Mouse (Mus musculus) skeletal muscle tissue, adult 2 months (tissue): ENCODE results near the gene Prpf4b.
"Not testable (repeated sequence)": the region's sequence is repeated elsewhere in the genome, so short reads cannot be mapped to it uniquely, and the experiment has no call there.

Source experiments
- DNase-seq: peaks from one replicate; pipeline ENCODE4 v3.0.0-alpha.2; 2012; ENCODE audit warnings: low read depth, low spot score

The Prpf4b gene

GRCm38 (mm10) chr13:34875166-34875710, at the start of gene Prpf4b:
Gene Prpf4b, plus strand, starts transcription at chr13:34875302.
- peak; percentile 83 for DNase-seq

DNA sequence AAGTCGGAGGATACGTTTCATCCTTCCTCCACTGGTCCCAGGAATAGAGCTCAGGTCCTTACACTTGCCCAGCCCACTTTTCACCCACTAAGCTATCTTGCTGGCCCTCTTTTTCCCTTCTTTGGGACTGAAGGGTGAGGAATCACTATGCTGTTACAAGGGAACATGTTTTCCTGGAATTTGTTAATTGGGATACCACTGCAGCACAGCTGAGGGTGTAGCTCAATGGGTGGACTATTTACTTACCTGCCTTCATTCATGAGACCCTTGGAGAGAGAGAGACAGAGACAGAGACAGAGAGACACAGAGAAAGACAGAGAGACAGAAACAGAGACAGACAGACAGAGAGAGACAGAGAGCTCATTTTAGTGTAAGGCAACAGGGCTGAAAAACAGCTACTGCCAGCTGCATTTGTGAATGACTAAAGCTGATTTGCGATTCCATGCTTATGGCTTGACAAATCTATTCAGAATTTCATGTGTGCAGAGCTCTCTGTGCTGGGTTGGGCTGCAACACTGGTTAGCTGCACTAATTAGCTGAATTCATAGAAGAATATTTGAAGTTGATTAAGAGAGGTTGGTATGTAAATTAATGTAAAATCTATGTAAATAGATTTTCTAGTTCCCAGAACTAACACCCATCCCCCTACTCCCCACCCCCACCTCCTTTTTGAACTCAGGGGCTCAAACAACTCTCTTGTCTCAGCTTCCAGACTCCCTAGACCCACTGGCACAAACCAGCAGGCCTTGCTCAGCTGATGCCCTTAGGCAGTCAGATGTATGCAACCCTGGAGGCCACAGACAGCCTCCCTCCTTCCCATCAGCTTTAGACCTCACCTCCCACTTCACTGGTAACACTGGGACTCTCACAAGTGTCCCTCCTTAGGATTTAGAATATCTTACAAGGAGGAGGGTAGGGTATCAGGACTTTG, 48.1 kb upstream of the Prpf4b start:
- no peak for DNase-seq

- no peak for DNase-seq
Observed at GRCm38 (mm10) chr13:34827988-34828882, 46.9 kb upstream of the Prpf4b start.

- DNase-seq = no peak
Observed at GRCm38 (mm10) chr13:34842851-34843250, 32.3 kb upstream of the Prpf4b start.

DNA sequence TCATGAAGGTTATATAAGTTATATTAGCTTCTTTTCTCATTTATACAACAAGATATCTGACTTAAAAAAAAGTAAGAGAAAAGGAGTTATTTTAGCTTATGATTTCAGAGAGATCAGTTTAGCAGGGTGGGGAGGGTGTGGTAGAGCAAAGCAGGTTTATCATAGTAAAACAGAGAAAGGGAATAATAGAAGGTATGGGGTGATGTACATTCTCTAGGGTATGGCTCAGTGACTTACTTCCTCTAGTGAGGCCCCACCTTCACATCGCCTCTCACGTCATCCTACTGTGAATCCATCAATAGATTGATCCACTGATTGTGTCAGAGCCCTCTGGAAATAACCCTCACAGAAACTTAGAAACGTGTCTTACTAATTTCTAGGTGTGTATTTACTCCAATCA, 24.3 kb upstream of the Prpf4b start:
- no peak for DNase-seq

- DNase-seq = no peak
Observed at GRCm38 (mm10) chr13:34851191-34851784, 23.8 kb upstream of the Prpf4b start.

DNA sequence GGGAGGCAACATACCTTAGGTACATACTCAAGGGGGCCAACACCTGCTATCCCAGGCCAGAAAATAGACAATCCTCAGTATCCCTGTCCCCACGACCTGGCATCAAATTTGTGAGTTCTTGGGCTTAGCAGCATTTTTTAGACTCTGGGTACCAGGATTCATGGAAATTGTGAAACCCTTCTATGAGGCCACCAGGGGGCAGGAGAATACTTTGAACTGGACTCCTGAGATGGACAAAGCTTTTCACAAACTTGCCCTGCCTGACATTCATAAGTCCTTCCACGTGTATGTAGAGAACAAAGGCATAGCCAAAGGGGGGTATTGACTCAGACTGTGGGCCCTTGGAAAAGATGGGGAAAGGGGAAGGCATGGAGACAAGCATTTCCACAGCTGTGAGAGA, 17.6 kb upstream of the Prpf4b start:
- DNase-seq = no peak

- DNase-seq = peak; percentile 16
Observed at GRCm38 (mm10) chr13:34859406-34859805, 15.7 kb upstream of the Prpf4b start.

DNA sequence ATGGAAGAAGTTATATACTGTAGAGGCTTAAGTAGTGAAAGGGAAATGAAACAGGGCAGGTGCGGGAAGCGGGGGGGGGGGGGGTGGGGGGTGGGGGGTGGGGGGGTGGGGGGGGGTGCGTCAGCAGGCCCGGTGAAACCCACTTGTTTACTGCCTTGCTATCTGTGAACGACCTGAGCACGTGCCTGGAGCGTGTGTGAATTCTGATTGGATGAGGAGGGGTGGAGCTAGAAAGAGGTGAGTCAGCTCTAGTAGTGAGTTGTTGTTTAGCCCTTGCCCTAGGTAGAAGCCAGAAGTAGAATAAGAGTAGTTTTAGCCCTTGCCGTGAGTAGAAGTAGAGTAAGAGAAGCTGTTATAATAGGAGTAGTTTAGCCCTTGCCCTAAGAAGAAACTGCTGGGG, 13.9 kb upstream of the Prpf4b start:
- not testable (repeated sequence) for DNase-seq

- DNase-seq = peak; percentile 69
Observed at GRCm38 (mm10) chr13:34864420-34865169, 10.5 kb upstream of the Prpf4b start.

DNA sequence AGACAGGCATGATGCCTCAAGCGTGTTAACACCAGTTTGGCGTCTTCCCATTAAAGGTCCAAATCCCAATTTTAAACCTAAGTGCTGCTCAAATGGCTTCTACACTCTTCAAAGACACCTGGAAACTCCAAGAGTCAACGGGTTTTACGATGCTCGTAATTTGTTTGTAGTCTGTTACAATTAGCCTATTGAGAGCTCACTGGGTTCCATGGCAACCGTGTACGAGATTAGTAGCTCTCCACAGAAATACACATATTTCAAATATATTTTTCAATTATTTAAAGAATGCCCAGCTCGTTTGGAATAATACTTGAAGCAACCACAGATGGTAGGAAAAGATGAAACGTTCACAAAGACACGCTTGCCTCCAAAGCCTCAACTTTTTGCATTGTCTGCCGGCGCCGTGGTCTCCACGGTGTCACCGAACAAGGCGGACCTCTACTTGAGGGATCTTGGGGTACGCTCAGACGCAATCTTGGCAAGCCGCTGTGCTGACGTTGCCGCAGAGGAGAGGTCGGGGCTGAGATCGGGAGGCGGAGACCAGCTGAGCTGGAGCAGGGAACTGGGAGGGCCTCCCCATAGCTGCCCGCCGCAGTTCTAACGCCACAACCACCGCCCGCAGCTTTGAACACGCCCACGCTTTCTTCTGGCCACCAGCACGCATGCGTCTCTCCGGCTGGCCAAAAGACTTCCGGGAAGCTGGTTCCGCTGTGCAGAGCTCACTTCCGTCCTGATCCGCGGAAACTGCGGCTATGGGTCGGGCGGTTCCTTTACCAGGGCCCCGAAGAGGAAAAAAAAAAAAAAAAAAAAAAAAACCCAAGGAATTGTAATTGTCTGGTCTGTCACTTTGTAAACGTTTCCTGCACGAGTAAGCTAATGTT, 1.1 kb upstream of the Prpf4b start:
- DNase-seq = peak; percentile 97

DNA sequence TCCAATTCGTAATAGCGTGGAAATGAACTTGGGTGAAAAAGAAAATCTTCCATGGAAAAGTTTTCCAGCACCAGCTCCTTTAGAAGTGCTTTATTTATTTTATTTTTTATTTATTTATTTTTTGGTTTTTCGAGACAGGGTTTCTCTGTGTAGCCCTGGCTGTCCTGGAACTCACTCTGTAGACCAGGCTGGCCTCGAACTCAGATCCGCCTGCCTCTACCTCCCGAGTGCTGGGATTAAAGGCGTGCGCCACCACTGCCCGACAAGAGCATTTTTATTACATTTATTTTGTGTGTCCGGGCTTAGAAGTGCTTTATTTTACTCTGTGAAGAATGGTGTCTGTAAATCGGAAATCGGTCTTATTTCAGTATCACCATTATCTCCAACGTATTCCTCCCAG, 366 bp upstream of the Prpf4b start:
- DNase-seq = not testable (repeated sequence)

- DNase-seq = peak; percentile 29
Observed at GRCm38 (mm10) chr13:34875741-34876445, 791 bp downstream of the Prpf4b start.

- DNase-seq = no peak
Observed at GRCm38 (mm10) chr13:34876481-34876880, 1.4 kb downstream of the Prpf4b start.

DNA sequence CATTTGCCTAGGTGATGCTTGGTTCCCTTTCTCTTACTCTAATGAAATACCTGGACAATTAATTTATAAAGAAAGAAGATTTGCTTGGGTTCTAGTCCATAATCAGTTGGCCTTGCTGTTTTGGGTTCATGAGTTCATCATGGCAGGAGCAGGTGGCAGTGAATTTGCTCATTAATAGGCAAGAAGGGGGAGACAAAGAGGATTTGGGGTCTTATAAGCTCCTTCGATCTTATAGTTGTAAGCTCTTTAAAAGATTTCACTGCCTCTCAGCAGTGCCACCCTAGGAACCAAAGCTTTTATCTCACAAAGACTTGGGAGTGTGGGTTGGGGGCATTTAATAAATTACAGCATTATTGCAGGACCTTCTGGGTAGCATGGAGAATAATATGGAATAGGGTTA, 17.8 kb downstream of the Prpf4b start:
- no peak for DNase-seq

GRCm38 (mm10) chr13:34914614-34915013, 39.5 kb downstream of the Prpf4b start:
- DNase-seq = no peak

- DNase-seq = no peak
Observed at GRCm38 (mm10) chr13:34916520-34917167, 41.5 kb downstream of the Prpf4b start.

GRCm38 (mm10) chr13:34924210-34924609, 49.1 kb downstream of the Prpf4b start, which contains the start of the genes Fam217a and 4933417A18Rik:
Gene Fam217a, minus strand, starts transcription at chr13:34924310.
Gene 4933417A18Rik, plus strand, starts transcription at chr13:34924409.
- no peak for DNase-seq
